Mouse (Mus musculus): ENCODE measurements at regions not wholly inside any gene's neighbourhood (a gene's known extent, or its start where the extent isn't known, plus 50 kb on each side); places are given as distances from the start of the nearest gene placed in this dataset.

DNA sequence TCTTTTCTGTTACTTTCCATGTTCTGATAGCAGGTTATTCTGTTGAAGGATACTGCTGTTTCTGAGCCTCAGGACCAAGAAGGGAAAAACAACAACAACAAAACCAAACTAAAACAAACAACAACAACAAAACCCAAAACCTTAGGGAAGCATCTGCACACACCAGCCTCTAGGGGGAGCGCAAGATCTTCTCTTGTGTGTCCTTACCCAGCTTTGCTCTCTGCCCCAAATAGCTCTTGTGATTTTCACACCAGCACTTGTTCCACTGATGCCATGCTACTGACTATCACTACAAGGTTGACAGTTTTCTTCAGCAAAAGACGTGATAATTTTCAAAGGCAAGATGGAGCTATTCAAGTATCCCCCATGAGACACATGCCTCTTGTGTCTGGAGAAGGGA is 59.8 kb upstream of the Nrg3 start:
- DNase-seq (ENCODE audit: extremely low spot score in 1 of 2, low spot score in 2 of 2): peak; percentile 4 to 23
- intact Hi-C loops (cut with DNase I): loop anchor here (10.0 kb wide), 1 partner anchor 1362 kb away; the partner anchor contains the start of gene Sh2d4b
